Mouse (Mus musculus) layer of hippocampus, adult 9-10 months (tissue): ENCODE data around the gene Nifk.

ENCODE experiments used
- DNase-seq: peaks from one replicate; pipeline ENCODE4 v3.0.0; 2022; ENCODE audit warnings: low spot score

Nifk gene

GRCm38 (mm10) chr1:118380105-118380786 is 58.6 kb downstream of the Nifk start:
- no peak for DNase-seq
